Mouse (Mus musculus): ENCODE data around the gene Phactr1.

DNA sequence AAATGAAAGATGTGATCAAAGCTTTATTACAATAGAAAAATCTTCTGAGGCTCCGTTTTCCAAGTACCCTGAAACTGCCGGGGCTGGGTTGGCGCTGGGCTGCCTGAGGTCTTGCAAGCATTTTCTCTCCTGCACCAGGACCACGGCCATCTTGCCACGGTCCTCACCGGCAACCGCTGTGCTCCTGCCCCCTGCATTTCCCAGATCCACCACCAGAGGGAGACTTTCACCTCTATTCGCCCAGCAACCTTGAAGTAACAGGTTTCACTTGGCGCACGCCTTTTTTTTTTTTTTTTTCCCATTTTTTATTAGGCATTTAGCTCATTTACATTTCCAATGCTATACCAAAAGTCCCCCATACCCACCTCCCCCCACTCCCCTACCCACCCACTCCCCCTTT is 138.0 kb downstream of the Phactr1 start:
- TF ChIP-seq GATA1 (IDR thresholded peaks at IDR 0.05; ENCODE audit: low read length) (no peak), TAL1 (IDR thresholded peaks at IDR 0.05; ENCODE audit: low read length) (no peak)

All from erythroblast, embryonic 14.5 days (primary cell).